Mouse (Mus musculus) heart, embryonic 11.5 days (tissue): ENCODE measurements around the gene Cdkl4. TPM values are rescaled to one million over a fixed set of nuclear protein-coding genes. Genes with fewer than 3 reads are reported as not detected.
A peak's percentile ranks its signal among the peaks of the same experiment; 100 is the strongest.

ENCODE experiments used
- ATAC-seq: fragments of 200-750 bp; cut with Nextera tagmentation; replicated peaks from 2 replicates; pipeline ENCODE4 v1.8.0; 2017; ENCODE audit warnings: moderate library complexity; ENCODE audit not compliant: insufficient number of reproducible peaks, low FRiP score, low TSS enrichment
- H3K27ac ChIP-seq: fragments of 300-500 bp; sonication (generic); 2 replicates; pipeline ENCODE4 v1.5.1; 2014; ENCODE audit warnings: mild to moderate bottlenecking, low read depth, low read length
- H3K27me3 ChIP-seq: fragments of 300-500 bp; sonication (generic); 2 replicates; pipeline ENCODE4 v1.6.1; 2014; ENCODE audit warnings: mild to moderate bottlenecking, low read length, mixed read lengths; ENCODE audit not compliant: control insufficient read depth, insufficient read depth
- H3K36me3 ChIP-seq: fragments of 300-500 bp; sonication (generic); 2 replicates; pipeline ENCODE4 v1.6.1; 2014; ENCODE audit warnings: mild to moderate bottlenecking, low read length, moderate library complexity, mixed read lengths; ENCODE audit not compliant: control insufficient read depth, insufficient read depth
- H3K4me1 ChIP-seq: fragments of 300-500 bp; sonication (generic); 2 replicates; pipeline ENCODE4 v1.6.1; 2014; ENCODE audit warnings: low read length; ENCODE audit not compliant: control insufficient read depth, insufficient read depth
- H3K4me2 ChIP-seq: fragments of 300-500 bp; sonication (generic); 2 replicates; pipeline ENCODE4 v1.6.1; 2014; ENCODE audit warnings: mild to moderate bottlenecking, moderate library complexity
- H3K4me3 ChIP-seq: fragments of 300-500 bp; sonication (generic); 2 replicates; pipeline ENCODE4 v1.5.1; 2014; ENCODE audit warnings: low read depth, low read length
- H3K9ac ChIP-seq: fragments of 300-500 bp; sonication (generic); 2 replicates; pipeline ENCODE4 v1.6.1; 2014; ENCODE audit warnings: mild to moderate bottlenecking, low read depth, low read length, moderate library complexity
- H3K9me3 ChIP-seq: fragments of 300-500 bp; sonication (generic); replicated peaks from 2 replicates; pipeline ENCODE4 v1.6.1; 2016; ENCODE audit warnings: low read length; ENCODE audit not compliant: control insufficient read depth
- WGBS: fragments of 180-500 bp; shearing (Covaris S2); extraction: QIAGEN DNeasy Blood & Tissue Kit; methylation state at CpG from one replicate; pipeline ENCODE4 v1.1.7; 2014; ENCODE audit not compliant: insufficient replicate concordance; 5-methylcytosine and 5-hydroxymethylcytosine counted together
- polyA plus RNA-seq: library from polyadenylated mRNA; unstranded; fragments of >200 nt; fragmentation: Nextera tagmentation; extraction: Ambion mirVana; gene quantifications from 2 replicates; pipeline ENCODE4 v1.2.1, GENCODE M21; 2014

The Cdkl4 gene
- polyA plus RNA-seq, 1 experiment from 2014 or later: not detected

GRCm38 (mm10) chr17:80492811-80493210 lies 84.8 kb downstream of the Cdkl4 start:
- H3K27me3 ChIP-seq: no peaks in the 10 kb centered on the region
- ATAC-seq: no peak

GRCm38 (mm10) chr17:80492274-80492673 lies 85.3 kb downstream of the Cdkl4 start:
- WGBS: 92% methylated on average over 4 of the region's 4 CpGs
- no peak overlapping the region for H3K9ac ChIP-seq
- no peaks in the 10 kb centered on the region for H3K9me3 ChIP-seq
- H3K36me3 ChIP-seq: no peaks in the 10 kb centered on the region
- no peak overlapping the region for H3K4me3 ChIP-seq
- H3K4me2 ChIP-seq: no peak overlapping the region
- H3K27me3 ChIP-seq: no peaks in the 10 kb centered on the region
- no peak overlapping the region for H3K27ac ChIP-seq
- no peaks in the 10 kb centered on the region for H3K4me1 ChIP-seq
- no peak for ATAC-seq

More at GRCm38 (mm10) chr17:80492811-80493210, 84.8 kb downstream of the Cdkl4 start:
- WGBS: 76% methylated on average over 4 of the region's 4 CpGs
- Histone ChIP-seq H3K27ac (no peak overlapping the region), H3K36me3 (no peaks in the 10 kb centered on the region), H3K9ac (no peak overlapping the region), H3K4me2 (no peak overlapping the region), H3K4me3 (no peak overlapping the region), H3K4me1 (no peaks in the 10 kb centered on the region), H3K9me3 (no peaks in the 10 kb centered on the region)

- Histone ChIP-seq H3K4me3 (no peak overlapping the region), H3K9ac (no peak overlapping the region), H3K4me1 (no peaks in the 10 kb centered on the region), H3K36me3 (no peaks in the 10 kb centered on the region), H3K27me3 (no peaks in the 10 kb centered on the region), H3K27ac (no peak overlapping the region), H3K9me3 (no peaks in the 10 kb centered on the region), H3K4me2 (no peak overlapping the region)
- 64% methylated on average over 5 of the region's 5 CpGs for WGBS
- ATAC-seq: no peak
Measured at GRCm38 (mm10) chr17:80490166-80490565, 87.4 kb downstream of the Cdkl4 start.

GRCm38 (mm10) chr17:80488918-80489317 lies 88.7 kb downstream of the Cdkl4 start:
- H3K9me3 ChIP-seq: no peaks in the 10 kb centered on the region
- H3K27me3 ChIP-seq: no peaks in the 10 kb centered on the region
- no peak overlapping the region for H3K4me2 ChIP-seq
- H3K4me3 ChIP-seq: no peak overlapping the region
- no peaks in the 10 kb centered on the region for H3K4me1 ChIP-seq
- H3K27ac ChIP-seq: peak overlapping the region; percentile 22; the same call in 1 of the 2 replicates
- 54% methylated on average over 3 of the region's 3 CpGs for WGBS
- H3K9ac ChIP-seq: no peak overlapping the region
- no peaks in the 10 kb centered on the region for H3K36me3 ChIP-seq
- ATAC-seq: no peak

GRCm38 (mm10) chr17:80485160-80485559 lies 92.5 kb downstream of the Cdkl4 start:
- no peak for ATAC-seq

GRCm38 (mm10) chr17:80480855-80481224 lies 96.8 kb downstream of the Cdkl4 start:
- WGBS: 49% methylated on average over 7 of the region's 7 CpGs
- Histone ChIP-seq H3K9ac (peak overlapping the region; percentile 96), H3K27ac (peak overlapping the region; percentile 93; the same call in 1 of the 2 replicates), H3K4me2 (peak overlapping the region; percentile 80), H3K4me3 (peak overlapping the region; percentile 97), H3K27me3 (no peaks in the 10 kb centered on the region), H3K9me3 (no peaks in the 10 kb centered on the region), H3K36me3 (0 out of 2 replicates have a peak, but pooled peaks cover 2% of the 10 kb centered on the region), H3K4me1 (peaks cover 14% of the 10 kb centered on the region)
- ATAC-seq: no peak

More at GRCm38 (mm10) chr17:80485160-80485559, 92.5 kb downstream of the Cdkl4 start:
- H3K27me3 ChIP-seq: no peaks in the 10 kb centered on the region
- no peak overlapping the region for H3K27ac ChIP-seq
- no peaks in the 10 kb centered on the region for H3K9me3 ChIP-seq
- H3K4me2 ChIP-seq: no peak overlapping the region
- H3K4me3 ChIP-seq: no peak overlapping the region
- 83% methylated on average over 5 of the region's 5 CpGs for WGBS
- H3K9ac ChIP-seq: no peak overlapping the region
- 0 out of 2 replicates have a peak, but pooled peaks cover 6% of the 10 kb centered on the region for H3K4me1 ChIP-seq
- H3K36me3 ChIP-seq: no peaks in the 10 kb centered on the region

- H3K4me2 ChIP-seq: peak within 1 kb of the TSS; percentile 80
- H3K9me3 ChIP-seq: no peaks in the 10 kb centered on the region
- peaks cover 14% of the 10 kb centered on the region for H3K4me1 ChIP-seq
- peak within 1 kb of the TSS; percentile 97 for H3K4me3 ChIP-seq
- ATAC-seq: peak; percentile 79
- H3K27ac ChIP-seq: peak within 1 kb of the TSS; percentile 93
- H3K27me3 ChIP-seq: no peaks in the 10 kb centered on the region
- H3K9ac ChIP-seq: peak within 1 kb of the TSS; percentile 96
- H3K36me3 ChIP-seq: 0 out of 2 replicates have a peak, but pooled peaks cover 2% of the 10 kb centered on the region
- under 1% methylated on average over 76 of the region's 90 CpGs for WGBS
Measured at GRCm38 (mm10) chr17:80480031-80480854, 97.4 kb downstream of the Cdkl4 start, which contains the start of gene Sos1. Gene Sos1, minus strand, starts transcription at chr17:80480453.

- peaks cover 14% of the 10 kb centered on the region for H3K4me1 ChIP-seq
- WGBS: under 1% methylated on average over 67 of the region's 71 CpGs
- H3K4me3 ChIP-seq: peak overlapping the region; percentile 97
- peak overlapping the region; percentile 93 for H3K27ac ChIP-seq
- H3K27me3 ChIP-seq: no peaks in the 10 kb centered on the region
- ATAC-seq: peak; percentile 46
- H3K9me3 ChIP-seq: no peaks in the 10 kb centered on the region
- H3K4me2 ChIP-seq: peak overlapping the region; percentile 80
- H3K9ac ChIP-seq: peak overlapping the region; percentile 96
- 0 out of 2 replicates have a peak, but pooled peaks cover 2% of the 10 kb centered on the region for H3K36me3 ChIP-seq
Measured at GRCm38 (mm10) chr17:80479295-80480030, 98.2 kb downstream of the Cdkl4 start.
